Mouse (Mus musculus) erythroid progenitor cell, adult 5-6 weeks (primary cell): ENCODE measurements around the gene Inpp5b. TPM values are rescaled to one million over a fixed set of nuclear protein-coding genes. Genes with fewer than 3 reads are reported as not detected.

Experiments used
- ATAC-seq: replicated peaks from 2 replicates; pipeline ENCODE4 v1.8.0; 2016; ENCODE audit warnings: moderate number of reproducible peaks, mild to moderate bottlenecking, moderate TSS enrichment, inconsistent platforms; ENCODE audit not compliant: poor library complexity, low FRiP score, severe bottlenecking
- total RNA-seq, 2 experiments: library from RNA; stranded (forward) in 1 of 2; stranded (reverse) in 1 of 2; fragments of 150-400 nt in 1 of 2; fragments of 186-747, 209-891 nt in 1 of 2; gene quantifications; 2 replicates each; pipeline versions ENCODE4 v1.2.3 to v1.2.4; 2015 to 2017; ENCODE audit warnings: low replicate concordance in 2 of 2

Inpp5b gene
- total RNA-seq, 2 experiments from 2014 or later = 40.2 to 49.9 TPM

DNA sequence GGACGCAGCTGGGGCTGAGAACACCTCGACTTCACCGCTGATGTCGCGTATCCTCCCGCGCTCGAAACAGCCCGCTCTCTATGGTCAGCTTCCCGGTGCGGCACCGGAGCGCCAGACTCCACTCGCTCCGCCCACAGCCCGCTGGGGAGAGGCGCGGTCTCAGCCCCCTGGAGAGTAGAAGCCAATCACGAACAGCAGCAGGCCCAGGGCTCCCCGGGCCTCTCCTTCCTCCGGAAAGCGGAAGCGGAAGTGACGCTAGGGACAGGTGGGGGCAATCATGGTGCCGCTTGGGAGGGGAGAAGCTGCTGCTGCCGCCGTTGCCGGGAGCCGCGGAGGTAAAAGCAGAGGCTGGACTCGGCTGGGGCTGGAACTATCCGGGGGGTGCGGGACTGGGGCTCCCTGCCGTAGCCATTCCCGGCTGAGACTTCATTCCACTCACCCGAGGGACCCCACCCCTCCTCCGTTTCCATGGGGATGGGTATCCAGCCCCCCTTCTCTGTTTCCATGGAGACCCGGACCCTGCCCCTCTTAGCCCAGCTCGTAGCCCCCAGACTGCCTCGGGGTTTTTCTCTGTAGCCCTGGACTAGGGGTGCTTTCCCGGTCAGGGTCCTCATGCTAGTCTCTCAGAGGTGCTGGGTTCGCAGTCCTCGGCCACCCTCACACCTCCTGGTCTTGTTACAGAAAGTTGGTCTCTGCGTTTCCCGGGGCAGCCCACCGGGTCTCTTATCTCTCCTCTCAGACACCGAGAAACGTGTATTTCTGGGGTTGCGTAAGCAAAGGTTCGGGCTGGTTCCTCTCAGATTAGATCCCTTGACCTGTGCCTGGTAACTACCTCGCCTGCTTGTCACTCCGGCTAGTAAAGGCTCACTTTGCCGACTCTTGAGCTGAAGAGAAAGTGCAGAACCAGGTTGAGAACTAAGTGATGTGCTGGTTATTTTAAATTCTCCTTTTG lies 60.9 kb downstream of the Inpp5b start:
- peak; percentile 94 for ATAC-seq

DNA sequence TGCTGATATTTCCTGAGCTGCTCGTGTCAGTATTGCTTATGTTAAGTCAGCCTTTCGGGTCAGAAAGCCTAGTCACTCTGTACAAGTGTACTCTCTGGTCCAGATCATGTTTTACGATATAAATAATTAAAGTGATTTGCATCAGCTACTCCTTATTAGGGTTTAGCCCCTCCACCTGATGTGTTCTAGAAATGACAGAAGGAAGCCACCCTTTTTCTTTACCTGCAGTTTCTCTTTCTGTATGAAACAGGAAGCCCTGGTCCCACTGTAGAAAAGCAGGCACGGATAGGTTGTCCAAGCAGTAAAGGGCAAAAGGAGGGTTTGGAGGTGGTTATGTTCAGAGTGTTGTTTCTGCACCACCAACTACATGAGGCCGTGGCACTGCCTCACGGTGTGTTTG lies 61.8 kb downstream of the Inpp5b start:
- no peak for ATAC-seq

DNA sequence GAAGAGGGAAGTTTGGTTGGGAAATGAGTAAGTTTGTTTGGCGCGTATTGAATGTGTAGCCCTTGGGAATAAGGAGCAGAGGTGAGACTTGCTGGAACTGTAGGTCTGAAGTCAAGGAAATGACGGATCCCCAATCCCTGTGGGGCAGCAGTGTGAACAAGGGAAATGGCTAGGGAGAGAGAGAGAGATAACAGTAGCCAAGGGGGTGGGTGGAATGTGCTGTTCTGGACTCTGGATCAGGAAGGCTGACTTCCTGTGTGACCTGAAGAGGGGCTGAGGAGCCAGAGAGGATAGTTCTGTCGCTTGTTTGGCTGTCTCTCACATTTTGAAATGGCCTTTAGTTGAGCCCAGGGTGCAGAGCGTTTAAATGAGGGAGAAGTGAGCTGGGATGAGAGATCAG lies 66.9 kb downstream of the Inpp5b start:
- ATAC-seq = no peak

DNA sequence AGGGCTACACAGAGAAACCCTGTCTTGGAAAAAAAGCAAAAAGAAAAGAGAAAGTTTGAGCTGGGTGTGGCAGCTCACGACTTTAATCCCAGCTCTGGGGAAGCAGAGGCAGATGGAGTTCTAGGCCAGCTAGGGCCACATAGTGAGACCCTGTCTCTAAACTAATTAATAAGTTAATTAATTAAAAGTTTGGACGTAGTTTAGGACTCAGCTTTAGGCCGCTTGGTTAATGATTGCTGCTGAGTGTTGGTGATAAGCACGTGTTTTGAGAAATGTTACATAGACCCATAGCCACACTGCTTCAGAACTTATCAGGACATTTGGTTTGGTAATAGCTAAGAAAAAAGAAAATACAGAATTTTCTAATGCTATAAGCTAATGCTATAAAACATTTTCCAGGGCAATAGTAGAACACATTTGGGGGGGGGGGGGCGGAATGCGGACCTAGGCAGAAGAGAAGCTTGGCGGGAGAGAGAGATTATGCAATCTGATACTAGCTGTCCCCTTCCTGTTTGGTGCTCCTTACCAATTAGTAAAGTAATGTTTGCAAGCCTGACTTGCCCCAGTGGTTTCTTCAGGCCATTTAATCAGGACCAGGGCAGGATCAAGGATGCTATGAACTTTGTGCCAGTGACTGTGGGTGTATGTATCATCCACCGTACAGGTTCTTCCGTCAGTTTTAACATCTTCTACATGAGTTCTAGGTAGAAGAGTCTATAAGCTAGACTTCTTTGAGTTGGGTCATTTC lies 67.7 kb downstream of the Inpp5b start:
- ATAC-seq = no peak

DNA sequence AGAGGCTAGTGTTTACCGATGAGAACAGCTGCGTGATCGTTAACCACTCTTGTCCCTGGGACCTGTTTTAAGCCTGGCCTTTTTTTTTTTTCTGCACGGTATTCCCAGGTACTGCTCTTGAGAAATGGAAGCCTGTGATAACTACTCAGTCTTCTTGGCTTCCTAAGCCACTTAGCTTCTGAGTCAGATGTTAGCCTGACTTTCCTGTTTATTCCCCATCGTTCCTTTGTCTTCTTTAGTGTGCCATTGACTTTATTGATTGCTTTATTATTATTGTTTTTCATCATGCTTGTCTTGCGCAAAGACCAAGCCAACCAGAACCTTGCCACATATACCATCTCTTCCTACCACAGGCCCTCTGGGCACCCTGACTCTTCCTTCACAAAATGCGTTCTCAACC lies 68.4 kb downstream of the Inpp5b start:
- no peak for ATAC-seq

DNA sequence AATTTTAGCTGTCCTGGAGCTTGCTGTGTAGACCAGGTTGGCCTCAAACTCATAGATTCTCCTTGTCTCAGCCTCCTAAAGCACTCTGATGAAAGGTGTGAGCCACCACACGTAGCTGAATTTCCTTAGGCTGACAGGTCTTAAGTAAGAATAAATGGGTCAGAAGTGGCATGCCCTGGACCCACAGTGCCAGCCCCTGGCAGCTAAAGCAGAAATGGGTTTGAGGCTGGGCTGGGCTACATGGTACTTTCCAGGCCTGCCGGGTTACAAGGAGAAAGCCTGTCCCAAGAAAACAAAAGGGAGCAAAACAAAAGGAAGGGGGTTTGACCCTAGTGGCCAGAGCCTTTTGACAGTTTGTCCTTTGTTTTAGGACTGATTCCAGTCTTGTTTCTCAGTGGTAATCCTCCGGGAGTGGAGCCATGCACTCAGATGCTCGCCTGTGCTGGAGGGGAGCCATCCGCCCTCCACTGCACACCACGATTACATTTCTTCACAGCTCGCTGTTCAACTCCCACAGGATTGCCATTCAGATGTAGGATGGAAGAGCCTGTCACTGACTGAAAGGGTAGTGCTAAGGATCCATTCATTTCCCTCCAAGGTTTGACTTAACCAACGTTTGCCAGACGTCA lies 69.8 kb downstream of the Inpp5b start:
- no peak for ATAC-seq

DNA sequence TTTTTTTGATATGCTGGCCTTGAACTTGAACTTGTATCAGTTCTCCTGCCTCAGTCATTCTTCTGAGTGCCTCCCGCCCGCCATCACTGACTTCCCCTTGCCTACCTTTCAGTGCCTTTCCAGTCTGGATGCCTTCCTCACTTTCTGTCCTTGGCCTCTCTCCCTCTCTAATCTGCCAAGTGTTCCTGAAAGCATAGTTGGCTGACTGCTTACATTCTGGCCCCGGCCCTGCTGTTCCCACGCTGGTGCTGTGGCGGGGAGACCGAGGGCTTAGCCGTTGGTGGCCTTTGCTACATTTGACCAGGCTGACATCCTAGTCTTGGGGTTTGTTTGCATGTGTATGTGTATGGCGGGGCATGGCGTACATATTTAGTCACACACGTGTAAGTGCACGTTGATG lies 74.3 kb downstream of the Inpp5b start:
- no peak for ATAC-seq

DNA sequence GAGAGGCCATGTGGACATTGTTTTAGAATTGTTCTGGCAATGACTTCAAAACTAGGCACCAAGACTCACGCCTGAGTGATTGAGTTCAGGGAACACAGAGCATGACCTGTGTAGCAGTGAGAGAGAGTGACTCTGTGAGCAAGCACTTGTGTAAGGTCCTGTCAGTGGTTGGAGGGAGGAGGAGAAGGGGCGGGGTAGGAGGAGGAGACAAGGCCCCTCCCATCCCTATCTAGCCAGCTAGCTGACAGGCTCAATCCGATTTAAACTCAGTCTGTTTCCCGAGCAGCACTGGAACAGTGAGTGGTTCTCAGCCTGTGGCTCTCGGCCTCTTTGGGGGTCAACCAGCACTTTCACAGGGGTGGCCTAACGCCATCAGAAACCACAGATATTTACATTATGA lies 76.2 kb downstream of the Inpp5b start:
- peak; percentile 85 for ATAC-seq

DNA sequence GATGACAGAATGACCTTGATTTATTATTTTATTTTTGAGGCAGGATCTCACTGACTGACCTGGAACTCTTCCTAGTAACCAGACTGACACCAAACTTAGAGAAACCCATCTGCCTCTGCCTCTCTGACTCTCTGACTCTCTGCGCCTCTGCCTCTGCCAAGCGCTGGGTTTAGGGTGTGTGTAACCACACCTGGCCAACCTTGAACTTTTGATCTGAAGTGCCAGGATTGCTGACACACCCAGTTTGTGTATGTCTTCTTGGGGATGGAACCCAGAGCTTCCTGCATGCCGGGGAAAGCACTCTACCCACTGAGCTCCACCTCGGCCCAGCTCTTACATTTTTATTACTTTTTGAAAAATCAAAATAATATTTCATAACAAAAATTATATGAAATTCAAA lies 77.2 kb downstream of the Inpp5b start:
- no peak for ATAC-seq

DNA sequence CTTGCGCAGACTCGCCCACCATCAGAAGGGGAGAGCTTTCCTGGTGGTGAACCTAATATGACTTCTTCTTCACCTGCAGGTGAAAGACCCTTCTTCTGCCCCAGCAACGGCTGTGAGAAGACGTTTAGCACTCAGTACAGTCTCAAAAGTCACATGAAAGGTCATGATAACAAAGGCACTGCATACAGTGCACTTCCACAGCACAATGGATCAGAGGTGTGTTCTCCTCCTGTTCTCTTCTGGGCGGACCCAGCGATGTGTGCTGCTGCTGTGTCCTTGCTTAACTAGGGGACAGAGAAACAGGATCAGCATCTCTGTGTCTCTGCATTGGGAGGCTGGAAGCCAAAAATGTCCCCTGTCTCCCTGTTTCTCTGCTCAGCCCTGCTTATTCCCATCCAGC lies 83.3 kb downstream of the Inpp5b start:
- no peak for ATAC-seq

DNA sequence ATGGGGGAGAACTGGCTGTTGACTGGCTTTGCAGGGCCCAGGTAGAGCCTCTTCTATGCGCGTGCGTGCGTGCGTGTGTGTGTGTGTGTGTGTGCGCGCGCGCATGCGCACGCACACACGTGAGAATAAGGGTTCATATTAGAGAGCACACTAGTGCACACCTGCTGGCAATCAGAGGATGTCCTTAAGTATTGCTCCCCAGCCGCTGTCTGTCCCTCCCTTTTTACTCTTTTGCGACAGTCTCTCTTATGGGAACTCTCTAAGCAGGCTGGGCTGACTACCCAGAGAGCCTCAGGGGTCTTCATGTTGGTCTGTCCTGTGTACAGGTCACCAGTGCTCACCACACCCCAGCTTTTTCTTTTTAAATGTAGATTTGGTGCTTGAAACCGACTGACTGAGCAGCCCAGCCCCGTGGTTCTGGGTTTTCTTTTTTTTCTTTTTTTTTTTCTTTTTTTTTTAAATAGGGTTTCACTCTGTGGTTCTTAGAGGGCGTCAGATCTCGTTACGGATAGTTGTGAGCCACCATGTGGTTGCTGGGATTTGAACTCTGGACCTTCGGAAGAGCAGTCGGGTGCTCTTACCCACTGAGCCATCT lies 83.8 kb downstream of the Inpp5b start:
- ATAC-seq = no peak

DNA sequence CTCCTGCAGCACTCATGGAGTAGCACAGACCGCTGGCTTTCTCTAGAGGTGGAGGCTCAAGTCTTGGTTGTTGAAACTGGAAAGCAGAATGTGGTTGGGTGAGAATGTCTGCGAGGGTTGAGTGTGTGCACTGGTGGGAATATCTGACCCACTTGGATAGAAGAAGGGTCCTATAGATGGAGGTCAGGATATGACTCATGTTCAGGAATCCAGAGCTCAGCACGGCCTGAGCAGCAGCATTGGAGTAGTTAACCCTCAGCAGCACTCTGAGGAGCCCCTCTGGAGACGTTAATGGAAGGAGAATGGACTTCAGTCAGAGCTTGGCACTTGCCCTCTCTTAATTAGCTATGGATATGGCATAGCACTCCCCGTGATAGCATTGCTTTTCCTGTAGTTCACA lies 88.0 kb downstream of the Inpp5b start:
- ATAC-seq = no peak

DNA sequence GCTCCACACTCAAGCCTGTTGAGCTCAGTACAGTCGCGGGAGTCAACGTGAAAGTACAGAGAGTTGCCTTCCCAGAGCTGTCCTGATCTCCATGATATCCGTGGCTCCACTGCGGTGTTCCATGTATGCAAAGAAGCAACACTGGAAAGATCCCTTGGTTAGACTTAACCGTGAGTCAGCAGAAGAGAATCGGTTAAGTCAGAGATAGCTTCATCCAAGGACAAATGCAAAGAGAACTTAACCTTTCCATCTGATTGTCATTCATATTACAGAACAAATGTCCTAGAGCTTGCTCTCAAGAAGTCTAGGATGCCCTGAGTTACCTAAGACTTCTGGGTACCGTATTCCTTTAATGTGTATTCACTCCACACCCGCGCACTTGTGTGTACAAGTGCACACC lies 91.1 kb downstream of the Inpp5b start:
- no peak for ATAC-seq

DNA sequence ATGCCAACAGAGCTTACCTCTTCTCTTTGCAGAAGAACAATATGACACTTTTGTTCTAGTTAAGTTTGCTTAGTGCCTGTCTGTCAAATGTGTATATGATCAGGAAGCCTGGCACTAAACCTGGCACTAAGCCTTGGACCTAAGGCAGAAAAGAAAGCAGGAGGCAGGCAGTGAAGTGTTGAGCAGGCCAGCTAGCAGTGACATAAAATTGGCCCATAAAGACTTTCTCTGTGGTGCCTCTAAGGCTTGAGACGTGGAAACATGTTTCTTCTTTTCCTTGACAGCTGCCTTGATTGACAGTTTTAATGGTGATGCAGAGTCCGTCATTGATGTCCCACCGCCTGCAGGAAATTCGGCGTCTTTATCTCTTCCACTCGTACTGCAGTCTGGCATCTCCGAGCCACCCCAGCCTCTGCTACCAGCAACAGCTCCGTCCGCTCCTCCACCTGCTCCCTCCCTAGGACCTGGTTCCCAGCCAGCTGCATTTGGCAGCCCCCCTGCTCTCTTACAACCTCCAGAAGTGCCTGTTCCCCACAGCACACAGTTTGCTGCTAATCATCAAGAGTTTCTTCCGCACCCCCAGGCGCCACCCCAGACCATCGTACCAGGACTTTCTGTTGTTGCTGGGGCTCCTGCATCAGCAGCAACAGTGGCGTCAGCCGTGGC lies 96.5 kb downstream of the Inpp5b start:
- ATAC-seq = no peak

DNA sequence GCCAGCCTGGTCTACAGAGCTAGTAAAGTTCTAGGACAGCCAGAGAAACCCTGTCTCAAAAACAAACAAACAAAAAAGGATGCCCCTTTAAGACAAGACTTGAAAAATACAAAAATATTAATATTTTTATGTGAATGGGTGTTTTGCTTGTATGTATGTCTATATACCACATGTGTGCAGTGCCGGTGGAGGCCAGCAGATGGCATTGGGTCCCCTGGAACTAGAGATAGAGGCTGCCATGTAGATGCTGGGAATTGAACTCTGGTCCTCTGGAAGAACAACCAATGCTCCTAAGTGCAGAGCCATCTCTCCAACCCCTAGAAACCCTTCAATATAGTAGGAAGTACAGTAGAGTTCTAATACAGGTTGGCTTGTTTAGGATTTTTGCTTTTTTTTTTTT lies 99.3 kb downstream of the Inpp5b start:
- no peak for ATAC-seq

DNA sequence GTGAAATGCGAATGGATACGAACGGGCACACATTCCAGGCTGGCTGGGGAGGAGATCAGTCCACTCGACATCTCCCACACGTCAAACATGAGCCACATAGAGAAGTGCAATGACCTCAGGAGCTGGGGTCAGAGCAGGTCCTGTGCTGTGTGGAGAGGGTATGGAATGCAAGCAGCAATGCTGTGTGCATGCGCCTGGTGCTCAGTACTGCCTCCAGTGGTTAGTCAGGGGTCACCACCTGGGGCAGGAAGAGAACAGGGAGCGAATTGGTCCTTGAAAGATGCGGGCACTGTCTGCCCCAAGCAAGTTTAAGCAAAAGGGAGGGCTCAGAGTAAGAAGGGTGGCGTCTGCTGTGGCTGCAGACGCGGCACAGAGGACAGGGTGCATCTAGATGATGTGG lies 101.8 kb downstream of the Inpp5b start:
- ATAC-seq = peak; percentile 66; the same call in 1 of the 2 replicates

DNA sequence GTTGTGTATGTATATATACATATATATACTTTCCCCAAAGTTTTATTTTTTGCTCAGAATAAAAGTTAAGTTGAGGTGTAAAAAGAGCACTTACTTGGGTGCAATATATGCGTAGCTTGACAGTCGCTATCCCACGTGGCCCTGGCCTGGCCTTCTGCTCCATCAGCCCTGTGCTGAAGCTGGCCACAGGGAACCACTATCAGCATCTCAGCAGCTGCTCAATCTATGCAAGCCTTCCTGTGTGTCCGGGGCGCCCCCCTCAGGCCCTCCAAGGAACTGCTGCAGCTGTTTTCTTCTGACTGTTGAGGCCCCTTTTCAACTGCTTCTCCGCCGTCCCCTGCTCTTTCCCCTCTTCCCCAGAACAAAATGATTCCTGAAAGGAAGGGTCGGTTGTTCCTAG lies 105.9 kb downstream of the Inpp5b start:
- ATAC-seq = peak; percentile 56

DNA sequence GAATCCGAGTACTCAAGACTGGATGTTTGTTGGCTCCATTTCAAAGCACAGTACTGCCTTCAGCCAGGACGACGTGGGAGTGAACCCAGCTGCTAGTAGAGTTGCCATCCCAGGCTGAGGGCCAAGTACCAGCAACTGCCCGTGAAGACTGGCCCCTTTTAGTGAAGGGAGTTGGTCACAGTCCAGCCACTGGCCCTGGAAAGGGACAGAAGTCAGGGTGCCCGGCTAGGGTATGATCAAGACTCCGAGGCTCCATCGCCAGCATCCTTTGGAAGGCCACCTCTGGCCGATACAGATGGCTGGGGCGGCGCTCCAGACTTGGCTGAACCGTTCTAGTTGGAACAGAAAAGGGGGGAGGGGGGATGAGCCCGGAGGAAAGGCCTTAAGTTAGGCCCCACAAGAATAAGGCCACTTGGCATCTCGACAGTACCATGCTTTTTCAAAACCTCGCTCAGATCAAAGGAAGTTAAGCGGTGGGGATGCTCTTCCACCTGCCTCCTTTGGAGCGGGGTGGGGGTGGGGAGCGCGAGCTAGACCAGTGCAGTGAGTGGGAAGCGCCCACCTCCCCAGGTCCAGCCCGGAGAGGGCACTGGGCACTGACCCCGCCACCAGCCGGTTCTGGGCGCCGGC lies 108.1 kb downstream of the Inpp5b start:
- 0 out of 2 replicates have a peak, but pooled peaks have one; percentile 0 for ATAC-seq

DNA sequence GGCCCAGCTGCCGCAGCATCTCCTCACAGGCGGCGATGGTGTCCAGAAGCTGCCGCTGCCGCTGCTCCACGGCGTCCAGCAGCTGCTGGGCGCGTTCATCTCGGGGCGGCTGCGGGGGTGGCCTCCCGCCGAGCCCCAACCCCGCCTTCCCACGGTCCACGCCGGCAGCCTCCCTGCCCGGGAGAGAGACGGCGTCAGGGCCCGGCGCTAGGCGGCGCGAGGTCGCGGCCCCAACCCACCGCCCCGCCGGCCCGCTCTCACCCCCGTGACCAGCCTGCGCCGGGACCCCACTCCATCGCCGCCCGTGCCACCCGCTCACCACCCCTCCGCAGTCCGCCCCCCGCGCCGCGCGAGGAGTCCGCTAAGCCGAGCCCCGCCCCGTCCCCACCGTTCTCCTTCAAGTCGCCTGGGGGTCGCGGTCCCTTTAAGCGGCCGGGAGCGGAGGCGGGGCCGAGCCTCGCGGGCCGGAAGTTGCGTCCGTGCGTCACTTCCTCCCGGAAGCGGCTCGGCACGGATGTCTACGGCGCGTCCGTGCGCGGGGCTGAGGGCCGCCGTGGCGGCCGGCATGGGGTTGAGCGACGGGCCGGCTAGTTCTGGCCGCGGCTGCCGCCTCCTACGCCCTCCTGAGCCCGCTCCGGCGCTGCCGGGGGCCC lies 108.7 kb downstream of the Inpp5b start, which contains the start of gene Yrdc:
Yrdc (plus strand) TSS at position 419 of the 653 bp plus-strand sequence.
- peak; percentile 89 for ATAC-seq
